Mouse (Mus musculus) embryonic fibroblast, embryonic 13.5 days (primary cell): ENCODE data around the gene Tubb5.

Experiments used
- CTCF ChIP-seq: IDR thresholded peaks from 2 replicates; pipeline ENCODE4 v1.5.1; 2011; ENCODE audit warnings: mild to moderate bottlenecking, control low read depth, low read length, moderate library complexity, borderline replicate concordance; ENCODE audit not compliant: insufficient read depth
- POLR2A ChIP-seq: IDR thresholded peaks from 2 replicates; pipeline ENCODE4 v1.6.1; 2011; ENCODE audit warnings: low read depth, mild to moderate bottlenecking, control low read depth, low read length, moderate library complexity

DNA sequence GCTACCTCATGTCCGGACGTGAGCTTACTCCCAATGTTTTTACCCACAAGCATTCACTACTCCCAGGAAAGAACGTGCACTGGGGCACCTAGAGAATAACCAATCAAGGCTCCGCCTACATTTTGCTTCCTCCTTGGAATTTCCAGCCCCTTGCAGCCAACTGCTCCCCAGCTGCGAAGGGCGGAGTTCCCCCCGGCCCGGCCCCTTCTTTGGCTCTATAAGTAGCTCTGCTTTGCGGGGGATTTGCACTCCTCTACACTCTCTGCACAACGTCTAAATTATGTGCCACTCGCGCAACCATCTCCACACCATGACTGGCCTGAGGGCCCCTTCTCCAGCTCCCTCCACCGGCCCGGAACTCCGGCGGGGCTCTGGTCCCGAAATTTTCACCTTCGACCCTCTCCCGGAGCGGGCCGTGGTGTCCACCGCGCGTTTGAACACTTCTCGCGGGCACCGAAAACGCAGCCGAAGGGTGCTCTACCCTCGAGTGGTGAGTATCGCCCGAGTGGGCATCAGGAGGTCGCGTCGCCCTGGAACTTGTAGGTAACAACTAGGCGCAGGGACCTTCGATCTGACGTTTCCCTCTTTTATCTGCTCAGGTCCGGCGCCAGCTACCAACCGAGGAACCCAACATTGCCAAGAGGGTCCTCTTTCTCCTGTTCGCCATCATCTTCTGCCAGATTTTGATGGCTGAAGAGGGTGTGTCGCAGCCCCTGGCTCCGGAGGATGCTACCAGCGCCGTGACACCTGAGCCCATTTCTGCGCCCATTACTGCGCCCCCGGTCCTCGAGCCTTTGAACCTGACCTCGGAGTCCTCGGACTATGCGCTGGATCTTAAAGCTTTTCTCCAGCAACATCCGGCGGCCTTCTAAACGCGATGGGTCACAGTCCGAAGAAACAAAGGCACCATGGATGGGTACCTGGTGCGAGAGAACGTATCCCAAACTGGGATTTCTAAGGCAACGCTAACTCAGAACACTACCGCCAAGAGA lies 16.4 kb downstream of the Tubb5 start, which contains the start of gene Ier3:
- TF ChIP-seq CTCF (no peak), POLR2A (peak; percentile 99)
